Mouse (Mus musculus) ES-E14 (cell line): ENCODE results near the gene Them7. TPM values are rescaled to one million over a fixed set of nuclear protein-coding genes. Genes with fewer than 3 reads are reported as not detected.

Experiments used
- DNase-seq: peaks from one replicate; pipeline ENCODE4 v3.0.0-alpha.2; 2013; ENCODE audit warnings: low read depth, low spot score
- H3K27ac ChIP-seq: 2 replicates; pipeline ENCODE4 v1.5.1; 2012; ENCODE audit warnings: low read depth, mild to moderate bottlenecking, low read length, moderate library complexity, mixed read lengths; ENCODE audit not compliant: poor library complexity, insufficient read depth, severe bottlenecking
- H3K36me3 ChIP-seq: 2 replicates; pipeline ENCODE4 v1.6.1; 2012; ENCODE audit warnings: mild to moderate bottlenecking, low read length, moderate library complexity, mixed read lengths; ENCODE audit not compliant: control insufficient read depth, poor library complexity, insufficient read depth, severe bottlenecking
- H3K4me1 ChIP-seq, 2 experiments: fragments of 150-350 bp in 1 of 2; sonication (generic) in 1 of 2; 2 replicates each; pipeline ENCODE4 v1.6.1; 2012; ENCODE audit warnings: low read length in 2 of 2, mild to moderate bottlenecking in 1 of 2, mixed read lengths in 1 of 2; ENCODE audit not compliant: control insufficient read depth in 2 of 2, insufficient read depth in 2 of 2, poor library complexity in 1 of 2
- H3K4me3 ChIP-seq, 2 experiments: fragments of 150-350 bp in 1 of 2; sonication (generic) in 1 of 2; 2 replicates each; pipeline ENCODE4 v1.5.1; 2012; ENCODE audit warnings: low read length in 2 of 2, low read depth in 1 of 2, mild to moderate bottlenecking in 1 of 2, mixed read lengths in 1 of 2; ENCODE audit not compliant: insufficient read depth in 1 of 2, poor library complexity in 1 of 2, severe bottlenecking in 1 of 2
- H3K9ac ChIP-seq: 2 replicates; pipeline ENCODE4 v1.6.1; 2012; ENCODE audit warnings: low read depth, mild to moderate bottlenecking, low read length, mixed read lengths; ENCODE audit not compliant: poor library complexity, insufficient read depth, severe bottlenecking
- H3K9me3 ChIP-seq: fragments of 150-350 bp; sonication (generic); 2 replicates; pipeline ENCODE4 v1.6.1; 2012; ENCODE audit warnings: low read depth, mild to moderate bottlenecking, low read length; ENCODE audit not compliant: control insufficient read depth, insufficient read depth
- CHD2 ChIP-seq: IDR thresholded peaks from 2 replicates; pipeline ENCODE4 v1.6.1; 2014; ENCODE audit warnings: mild to moderate bottlenecking, low read depth, low read length, inconsistent platforms
- HCFC1 ChIP-seq: IDR thresholded peaks from 2 replicates; pipeline ENCODE4 v1.6.1; 2012; ENCODE audit warnings: low read length, inconsistent platforms, borderline replicate concordance; ENCODE audit not compliant: insufficient read depth
- MAFK ChIP-seq: IDR thresholded peaks from 2 replicates; pipeline ENCODE4 v1.6.1; 2014; ENCODE audit warnings: mild to moderate bottlenecking, low read depth, low read length, inconsistent platforms; ENCODE audit not compliant: insufficient read depth
- ZC3H11A ChIP-seq: IDR thresholded peaks from 2 replicates; pipeline ENCODE4 v1.6.1; 2012; ENCODE audit warnings: low read depth, mild to moderate bottlenecking, inconsistent platforms, low read length, borderline replicate concordance
- ZNF384 ChIP-seq: IDR thresholded peaks from 2 replicates; pipeline ENCODE4 v1.6.1; 2012; ENCODE audit warnings: low read depth, low read length, inconsistent platforms
- in situ Hi-C, 2 experiments: fragments of 600-800 bp; cut with MboI; formaldehyde crosslinking; loops; one replicate each; pipeline ENCODE4 v1.15.1; 2025; ENCODE audit warnings: low sequenced_read_pairs in 2 of 2, inconsistent platforms in 1 of 2; ENCODE audit not compliant: unreplicated experiment in 2 of 2
- total RNA-seq: library from RNA; depleted of rRNA; stranded (reverse); fragments of 300-350 nt; gene quantifications from 2 replicates; pipeline ENCODE4 v1.2.3, GENCODE M21; 2012

Gene Them7
- total RNA-seq, 1 experiment = not detected

DNA sequence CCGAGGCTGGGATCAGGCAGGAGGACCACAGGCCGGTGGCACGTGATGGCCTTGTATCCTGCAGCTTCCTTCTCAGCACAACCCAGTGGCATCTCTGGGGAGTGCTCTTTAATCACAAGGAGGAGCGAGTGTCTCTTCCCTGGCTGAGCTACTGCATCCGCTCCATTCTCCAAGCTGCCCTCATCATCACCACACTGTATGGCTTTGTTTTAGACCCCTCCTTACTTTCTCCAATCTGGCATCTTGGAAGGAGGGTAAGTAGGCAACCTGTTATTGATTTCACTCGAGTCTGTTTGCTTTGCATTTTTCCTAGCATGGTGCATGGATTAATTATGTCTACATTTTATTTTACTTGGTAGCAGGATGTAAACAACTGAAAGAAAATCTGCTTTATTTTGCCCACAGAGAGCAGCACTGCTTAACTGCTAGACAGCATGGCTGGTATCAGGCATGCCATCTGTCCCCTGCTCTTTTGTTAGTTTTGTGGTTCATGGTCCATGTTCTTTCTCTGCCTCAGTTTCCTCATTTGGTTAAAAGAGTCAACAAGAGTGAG lies 79.9 kb downstream of the Them7 start:
- Histone ChIP-seq H3K27ac (no peak overlapping the region), H3K9me3 (no peaks in the 10 kb centered on the region), H3K36me3 (no peaks in the 10 kb centered on the region), H3K9ac (no peak overlapping the region), H3K4me1 (no peaks in the 10 kb centered on the region), H3K4me3 (no peak overlapping the region)
- no peak for DNase-seq
- in situ Hi-C loops = no loop called here
- no peak for TF ChIP-seq ZNF384
- no peak for TF ChIP-seq ZC3H11A
- TF ChIP-seq HCFC1 = no peak
- no peak for TF ChIP-seq MAFK
- TF ChIP-seq CHD2 = no peak

DNA sequence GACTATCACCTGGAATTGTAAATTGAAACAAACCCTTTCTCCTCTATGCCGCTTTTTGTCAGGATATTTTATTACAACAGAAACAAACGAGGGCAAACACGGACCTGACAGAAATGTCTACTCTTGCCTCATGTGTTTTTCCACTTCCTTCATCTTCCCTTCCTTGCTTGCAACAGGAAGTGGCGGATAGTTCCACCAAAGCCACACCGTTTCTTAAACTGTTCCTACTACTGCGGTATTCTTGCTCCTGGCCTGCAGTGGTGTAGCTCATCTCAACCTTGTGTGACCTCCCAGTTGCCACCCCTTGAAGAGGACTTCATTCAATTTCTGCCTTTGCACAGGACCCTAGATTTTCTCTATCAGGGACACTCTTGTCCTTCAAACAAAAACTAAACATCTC lies 81.8 kb downstream of the Them7 start:
- Histone ChIP-seq H3K36me3 (no peaks in the 10 kb centered on the region), H3K9me3 (no peaks in the 10 kb centered on the region), H3K27ac (no peak overlapping the region), H3K4me3 (no peak overlapping the region), H3K9ac (no peak overlapping the region), H3K4me1 (no peaks in the 10 kb centered on the region)
- TF ChIP-seq HCFC1 (no peak), MAFK (no peak), ZC3H11A (no peak), CHD2 (no peak), ZNF384 (no peak)
- no peak for DNase-seq
- in situ Hi-C loops = no loop called here

DNA sequence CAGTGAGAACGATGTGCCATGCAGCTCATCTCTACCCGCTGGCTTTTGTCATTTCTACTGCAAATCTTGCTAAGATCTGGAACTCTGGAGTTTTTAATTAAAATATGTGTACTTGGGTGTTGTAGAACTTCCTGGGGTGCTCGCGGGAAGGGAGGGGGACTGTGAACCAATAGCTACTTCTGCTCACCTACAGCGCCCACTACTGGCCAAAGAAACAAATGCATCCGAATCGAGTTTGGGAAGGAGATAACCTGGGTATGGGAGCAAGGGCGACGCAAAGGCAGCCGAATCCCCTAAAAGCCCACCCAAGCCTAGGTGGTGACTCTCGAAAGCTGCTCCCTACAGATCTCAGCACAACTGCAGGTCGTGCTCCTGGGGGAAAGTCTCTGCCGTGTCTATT lies 87.3 kb downstream of the Them7 start:
- Histone ChIP-seq H3K36me3 (no peaks in the 10 kb centered on the region), H3K9me3 (no peaks in the 10 kb centered on the region), H3K27ac (no peak overlapping the region), H3K9ac (no peak overlapping the region), H3K4me3 (peak overlapping the region in 1 of 2 experiments; percentile 33; a peak in 2 of 4 replicates), H3K4me1 (no peaks in the 10 kb centered on the region)
- TF ChIP-seq HCFC1 = no peak
- no peak for TF ChIP-seq CHD2
- no peak for TF ChIP-seq MAFK
- no peak for TF ChIP-seq ZC3H11A
- no peak for TF ChIP-seq ZNF384
- in situ Hi-C loops = no loop called here
- peak; percentile 60 for DNase-seq

DNA sequence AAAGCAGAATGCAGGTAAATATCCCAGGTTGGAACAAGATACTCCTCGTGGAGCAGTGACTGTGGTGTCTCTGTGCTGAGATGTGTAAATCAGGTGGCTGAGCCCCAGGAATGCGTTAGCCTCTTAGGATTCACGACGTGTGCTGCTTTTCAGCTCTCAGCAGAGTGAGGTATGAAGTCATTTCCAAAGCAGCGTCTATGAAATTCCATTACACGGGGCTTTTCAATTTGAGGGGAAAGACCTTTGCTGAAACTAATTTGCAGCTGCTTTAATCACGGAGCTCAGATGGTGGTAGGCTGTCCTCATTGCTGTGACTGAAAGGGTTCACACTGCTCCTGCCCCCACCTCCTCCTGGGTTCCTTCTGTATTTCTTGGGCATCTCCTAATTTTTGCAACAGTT lies 87.9 kb downstream of the Them7 start:
- no peaks in the 10 kb centered on the region for H3K4me1 ChIP-seq
- in situ Hi-C loops = no loop called here
- TF ChIP-seq MAFK (no peak), CHD2 (no peak), HCFC1 (no peak), ZC3H11A (no peak), ZNF384 (no peak)
- H3K9ac ChIP-seq = no peak overlapping the region
- H3K27ac ChIP-seq = no peak overlapping the region
- DNase-seq = no peak
- H3K9me3 ChIP-seq = no peaks in the 10 kb centered on the region
- H3K4me3 ChIP-seq = 0 out of 4 replicates have a peak overlapping the region, but pooled peaks of 1 of the 2 experiments have one; percentile 33
- no peaks in the 10 kb centered on the region for H3K36me3 ChIP-seq

DNA sequence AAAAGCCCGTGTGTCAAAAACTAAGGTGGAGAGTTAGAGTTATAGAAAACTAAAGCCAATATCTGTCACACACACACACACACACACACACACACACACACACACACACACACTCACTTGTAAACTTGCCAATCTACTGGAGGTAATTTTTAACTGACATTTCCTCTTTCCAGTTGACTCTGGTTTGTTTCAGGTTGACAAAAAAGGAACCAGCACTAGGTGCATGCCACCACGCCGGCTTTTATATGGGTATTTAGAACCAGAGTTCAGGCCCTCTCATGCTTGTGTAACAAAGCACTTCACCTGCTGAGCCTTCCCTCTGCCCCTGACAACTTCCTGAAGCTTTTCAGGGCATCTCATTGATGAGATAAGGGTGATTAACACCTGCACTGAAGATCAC lies 89.0 kb downstream of the Them7 start:
- H3K4me3 ChIP-seq = no peak overlapping the region
- H3K27ac ChIP-seq = no peak overlapping the region
- TF ChIP-seq ZNF384 = no peak
- no peak for TF ChIP-seq HCFC1
- TF ChIP-seq MAFK = no peak
- TF ChIP-seq ZC3H11A = no peak
- TF ChIP-seq CHD2 = no peak
- no peaks in the 10 kb centered on the region for H3K36me3 ChIP-seq
- in situ Hi-C loops = no loop called here
- H3K9me3 ChIP-seq = no peaks in the 10 kb centered on the region
- DNase-seq = no peak
- H3K9ac ChIP-seq = no peak overlapping the region
- H3K4me1 ChIP-seq = no peaks in the 10 kb centered on the region
